Mouse (Mus musculus) kidney, adult 8-10 months (tissue): Measurements from ENCODE around the gene St5.

ENCODE experiments used
- DNase-seq, 2 experiments: peaks; one replicate each; pipeline ENCODE4 v3.0.0; 2022

Gene St5

DNA sequence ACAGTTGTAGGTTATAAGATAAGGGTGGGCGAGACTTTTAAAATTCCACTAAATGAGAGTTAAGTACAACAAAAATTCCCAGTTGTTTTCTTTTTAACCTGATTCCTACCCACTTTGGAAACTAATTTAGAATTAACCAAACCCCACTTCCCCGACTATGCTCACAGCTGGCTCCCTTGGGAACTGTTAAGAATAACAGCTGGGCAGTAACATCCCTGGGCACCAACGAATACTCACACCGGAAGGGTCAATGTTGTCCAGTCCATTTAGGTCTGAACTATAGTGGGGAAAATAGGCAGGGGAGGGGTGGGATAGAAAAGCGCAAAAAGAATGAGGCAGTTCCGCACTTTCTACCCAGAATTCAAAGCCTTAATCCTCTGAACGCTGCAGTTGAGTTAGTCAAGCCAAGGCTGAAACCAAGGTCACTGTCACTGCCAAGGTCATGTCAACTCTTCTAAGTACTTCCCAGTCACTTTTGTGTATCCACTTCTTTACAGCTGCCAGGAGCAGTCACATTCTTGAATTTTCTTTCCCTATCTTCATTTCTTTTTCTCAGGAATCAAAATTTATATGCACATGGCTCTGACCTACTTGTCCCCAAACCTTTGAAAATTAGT lies 96.3 kb downstream of the St5 start:
- DNase-seq: no peak

GRCm38 (mm10) chr7:109602562-109602961 lies 100.8 kb downstream of the St5 start:
- peak; percentile 63 to 80 for DNase-seq

- no peak for DNase-seq
Observed at GRCm38 (mm10) chr7:109602022-109602421, 101.4 kb downstream of the St5 start.

GRCm38 (mm10) chr7:109600702-109601101 lies 102.7 kb downstream of the St5 start:
- peak; percentile 46 to 51 for DNase-seq

DNA sequence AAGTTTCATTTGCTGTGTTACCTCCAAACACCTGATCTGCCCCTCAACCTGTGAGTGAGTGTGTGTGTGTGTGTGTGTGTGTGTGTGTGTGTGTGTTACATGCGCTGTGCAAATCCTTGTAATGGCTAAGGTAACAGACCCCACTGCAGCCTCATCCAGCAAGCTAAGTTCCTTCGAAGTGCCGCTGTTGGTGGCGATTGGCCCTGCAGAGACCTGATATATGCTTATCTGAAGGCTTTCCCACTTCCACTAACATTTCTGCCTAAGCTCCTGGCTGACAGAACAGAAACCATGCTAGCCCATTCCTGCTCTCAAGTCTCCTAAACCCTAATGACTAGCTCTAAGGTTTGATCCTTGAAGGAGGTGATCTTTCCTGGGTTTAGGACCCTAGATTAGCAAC lies 103.4 kb downstream of the St5 start:
- DNase-seq: no peak

DNA sequence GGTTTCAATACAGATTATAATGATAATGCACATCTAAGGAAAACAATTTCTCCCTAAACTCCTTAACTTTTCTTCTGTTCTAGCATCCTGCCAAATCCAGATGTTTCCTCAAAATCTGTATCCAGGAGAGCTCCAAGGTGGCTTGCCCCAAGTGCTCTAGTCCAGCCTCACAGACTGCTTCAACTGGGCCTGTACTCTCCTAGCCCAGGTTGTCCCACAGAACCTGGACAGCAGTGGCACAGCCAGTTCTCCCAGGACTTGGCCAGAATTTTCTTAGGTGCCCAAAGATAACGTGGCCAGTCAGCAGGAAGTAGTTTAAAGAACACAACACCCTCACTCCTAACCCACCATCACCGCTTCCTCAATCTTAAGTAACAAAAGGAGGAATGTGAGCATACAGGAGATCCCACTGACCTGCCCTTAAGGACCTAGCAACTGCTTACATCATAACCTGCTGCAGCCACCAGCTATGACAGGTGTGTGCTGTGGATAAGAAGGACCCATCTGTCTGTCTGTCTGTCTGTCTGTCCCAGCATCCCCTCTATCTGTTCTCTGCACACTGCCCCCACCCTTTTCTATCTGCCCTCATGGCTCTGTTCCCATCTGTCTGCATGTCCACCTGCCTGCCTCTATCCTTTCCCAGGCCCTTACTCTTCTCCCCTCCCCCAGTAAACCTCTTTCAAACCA lies 108.4 kb downstream of the St5 start:
- no peak for DNase-seq

GRCm38 (mm10) chr7:109593992-109594391 lies 109.4 kb downstream of the St5 start:
- no peak for DNase-seq

DNA sequence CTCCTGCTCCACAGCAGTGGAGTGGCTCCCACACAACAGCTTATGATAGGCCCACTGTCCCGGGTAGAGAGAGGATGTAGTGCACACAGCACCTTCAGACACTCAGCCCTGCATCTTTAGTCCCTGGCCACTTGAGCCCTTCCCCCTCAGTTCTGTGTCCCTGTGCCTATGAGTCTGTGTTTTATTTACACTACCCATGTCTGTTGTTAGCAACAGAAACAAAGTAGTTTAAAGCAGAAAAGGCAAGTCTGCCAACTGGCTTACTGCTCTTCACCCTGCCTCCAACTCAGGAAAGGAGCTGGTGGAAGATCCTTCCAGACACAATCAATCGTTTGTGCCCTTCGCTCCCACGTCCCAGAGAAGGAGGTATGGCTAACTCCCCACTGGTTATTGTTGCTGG lies 111.2 kb downstream of the St5 start:
- DNase-seq: no peak

GRCm38 (mm10) chr7:109590576-109590975 lies 112.8 kb downstream of the St5 start:
- DNase-seq: no peak

DNA sequence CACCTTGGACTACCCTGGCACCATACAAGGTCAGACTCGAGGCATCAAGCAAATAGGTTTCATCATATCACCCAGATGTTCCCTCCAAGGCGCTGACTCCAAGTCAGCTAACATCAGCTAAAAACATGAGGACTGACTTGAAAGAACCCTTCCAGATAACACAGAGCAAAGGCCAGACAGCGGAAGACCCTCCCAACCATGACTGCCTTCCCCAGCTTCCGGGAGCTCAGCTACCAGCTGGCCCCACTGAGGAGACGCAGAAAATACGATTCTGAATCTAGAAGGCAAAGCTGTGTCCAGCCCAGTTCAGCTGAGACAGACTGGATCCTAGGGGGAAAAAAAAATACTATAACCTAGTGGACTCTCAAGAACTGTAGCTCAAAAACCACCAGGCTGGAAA lies 114.4 kb downstream of the St5 start:
- DNase-seq: no peak

GRCm38 (mm10) chr7:109588145-109588544 lies 115.3 kb downstream of the St5 start:
- DNase-seq: no peak

- DNase-seq: no peak
Observed at GRCm38 (mm10) chr7:109584467-109584866, 118.9 kb downstream of the St5 start.

DNA sequence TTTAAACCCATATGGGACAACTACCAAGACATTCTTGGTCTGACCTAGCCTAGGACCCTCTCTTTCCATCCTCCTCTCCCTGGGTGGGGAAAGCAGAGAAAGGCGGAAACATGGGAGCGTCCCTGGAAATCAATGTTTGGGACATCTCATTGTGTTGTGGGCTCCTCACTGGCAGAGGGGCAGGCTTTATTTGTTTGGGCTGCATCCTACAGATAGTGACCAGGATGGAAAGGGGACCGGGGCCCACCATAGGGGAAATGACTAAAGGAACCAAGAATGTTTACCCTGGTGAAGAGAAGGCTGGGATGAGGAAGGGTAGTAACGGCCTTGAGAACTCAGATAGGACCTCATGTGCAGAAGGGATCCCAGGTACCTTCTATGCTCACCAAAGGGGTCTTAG lies 122.9 kb downstream of the St5 start:
- DNase-seq: no peak

DNA sequence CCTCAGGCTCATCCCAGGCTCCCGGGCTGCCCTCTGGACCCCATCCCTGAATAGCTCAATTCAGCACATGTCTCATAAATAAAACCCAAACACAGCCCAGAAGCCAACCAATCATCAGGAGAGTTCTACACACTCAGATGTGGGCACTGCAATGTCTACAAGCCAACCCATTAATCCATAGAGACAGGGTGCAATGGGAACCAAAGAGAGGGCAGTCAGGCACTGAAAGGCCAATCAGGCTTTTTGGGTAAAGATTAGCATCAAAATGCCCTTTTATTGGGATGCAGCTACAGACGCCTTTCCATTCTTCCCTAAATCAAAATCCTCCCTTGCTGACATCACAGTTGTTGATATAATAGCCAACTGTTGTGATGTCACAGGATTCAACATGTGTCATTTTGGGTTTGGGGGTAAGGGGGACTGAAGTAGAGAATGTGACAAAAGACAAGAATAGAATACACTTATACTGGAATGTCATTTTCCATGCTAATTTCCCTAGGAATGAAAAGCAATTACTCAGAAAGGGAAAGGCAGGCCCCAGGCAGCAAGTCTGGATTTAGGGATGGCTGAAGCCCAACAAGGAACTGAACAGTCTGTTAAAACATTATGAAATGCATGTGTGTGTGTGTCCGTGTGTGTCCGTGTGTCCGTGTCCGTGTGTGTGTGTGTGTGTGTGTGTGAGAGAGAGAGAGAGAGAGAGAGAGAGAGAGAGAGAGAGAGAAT lies 123.7 kb downstream of the St5 start:
- no peak for DNase-seq

GRCm38 (mm10) chr7:109578880-109579584 lies 124.4 kb downstream of the St5 start:
- DNase-seq: no peak

- DNase-seq: no peak
Observed at GRCm38 (mm10) chr7:109576321-109577314, 126.8 kb downstream of the St5 start.

DNA sequence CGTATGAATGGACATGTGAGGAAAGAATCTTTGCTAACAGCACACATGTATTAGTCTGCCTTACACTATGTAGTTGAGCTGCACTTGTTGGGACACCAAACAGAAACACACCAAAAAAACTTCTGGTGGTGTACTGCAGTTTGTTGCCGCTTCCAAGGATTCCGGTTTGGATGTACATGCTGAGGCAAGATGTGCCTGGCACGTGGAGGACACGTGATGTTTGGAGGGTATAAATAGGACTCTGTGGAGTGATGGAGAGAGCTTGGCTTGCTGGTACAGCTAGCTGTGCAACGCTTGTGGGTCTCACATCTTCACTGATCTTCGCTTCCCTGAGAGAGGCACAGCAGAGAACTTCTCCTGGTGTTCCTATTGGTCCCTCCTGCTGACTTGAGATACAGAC lies 129.2 kb downstream of the St5 start:
- no peak for DNase-seq

DNA sequence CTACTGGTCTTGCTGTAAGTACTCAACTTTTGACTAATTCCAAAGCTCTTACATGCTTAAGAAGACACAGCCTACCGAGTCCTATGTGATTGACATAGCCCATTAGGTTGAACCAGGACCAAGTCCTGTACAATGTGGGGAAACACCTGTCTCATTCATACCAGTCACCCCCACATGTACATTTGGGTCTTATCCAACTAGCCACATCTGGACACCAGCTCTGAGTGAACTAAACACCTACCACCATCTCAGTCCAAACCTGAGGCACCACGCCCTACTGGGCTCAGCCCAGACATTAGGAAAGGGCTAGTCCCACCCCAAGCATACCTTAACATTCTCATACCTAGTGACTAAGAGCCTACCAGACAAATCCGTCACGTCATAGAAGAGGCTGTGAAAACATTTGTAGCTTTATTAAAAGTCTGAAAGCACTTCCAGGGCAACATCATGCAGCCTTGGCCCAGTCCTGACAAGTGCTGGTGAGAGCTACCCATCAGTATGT lies 135.0 kb downstream of the St5 start:
- no peak for DNase-seq

- peak; percentile 15 to 51 for DNase-seq
Observed at GRCm38 (mm10) chr7:109566841-109567768, 136.3 kb downstream of the St5 start.

DNA sequence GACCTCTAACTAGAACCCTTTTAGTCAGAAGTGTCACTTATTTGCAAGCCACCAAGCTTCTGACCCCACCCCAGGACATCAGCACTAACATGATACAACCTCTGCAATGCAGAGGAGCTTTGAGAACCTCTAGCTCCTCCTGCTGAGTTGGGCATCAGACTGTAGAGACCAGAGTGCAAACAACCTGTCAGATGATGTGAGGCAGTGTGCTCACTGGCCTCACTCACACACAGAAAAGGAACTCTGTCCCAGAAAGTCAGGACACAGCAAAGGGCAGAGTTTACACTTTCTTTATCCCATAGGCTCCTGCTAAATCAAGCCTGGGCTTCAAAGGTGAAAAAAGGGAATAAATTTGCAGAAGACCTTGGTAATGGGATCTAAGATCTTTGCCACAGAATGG lies 137.1 kb downstream of the St5 start:
- DNase-seq: no peak
